1 mouse cellular context compared by ENCODE assay signal in genomic region chr6:83020836-83021593, GRCm38 (mm10).
TF ChIP-seq lines count a peak whose summit lies in the region.

No protein-coding gene starts in this region.

TF ChIP-seq in MEL, 35 proteins besides CTCF, POLR2A, EP300 and RAD21:
- no peak for TF ChIP-seq RCOR1 (IDR thresholded peaks at IDR 0.05; ENCODE audit: low read depth, low read length)
- TF ChIP-seq BHLHE40 (IDR thresholded peaks at IDR 0.05; ENCODE audit: borderline replicate concordance, low read depth, low read length): no peak
- TF ChIP-seq GABPA (IDR thresholded peaks at IDR 0.05; ENCODE audit: low read depth, low read length): no peak
- no peak for TF ChIP-seq UBTF (IDR thresholded peaks at IDR 0.05; ENCODE audit: borderline replicate concordance, insufficient read depth, low read depth, low read length)
- no peak for TF ChIP-seq TBP (IDR thresholded peaks at IDR 0.05; ENCODE audit: low read depth, low read length)
- no peak for TF ChIP-seq POLR2AphosphoS5 (IDR thresholded peaks at IDR 0.05; ENCODE audit: borderline replicate concordance, low read depth, low read length)
- TF ChIP-seq ETS1 (IDR thresholded peaks at IDR 0.05; ENCODE audit: low read depth, low read length): no peak
- no peak for TF ChIP-seq SIN3A (IDR thresholded peaks at IDR 0.05; ENCODE audit: low read length)
- TF ChIP-seq CHD2 (IDR thresholded peaks at IDR 0.05; ENCODE audit: low read length): no peak
- TF ChIP-seq GATA1 (IDR thresholded peaks at IDR 0.05; ENCODE audit: low read depth, low read length): no peak
- no peak for TF ChIP-seq HCFC1 (IDR thresholded peaks at IDR 0.05; ENCODE audit: low read depth, low read length)
- TF ChIP-seq ZC3H11A (IDR thresholded peaks at IDR 0.05; ENCODE audit: low read depth, low read length): no peak
- no peak for TF ChIP-seq MYC (IDR thresholded peaks at IDR 0.05; ENCODE audit: low read depth, low read length)
- no peak for TF ChIP-seq TAL1 (IDR thresholded peaks at IDR 0.05; ENCODE audit: low read length)
- TF ChIP-seq TCF12 (IDR thresholded peaks at IDR 0.05; ENCODE audit: low read depth, low read length): no peak
TF ChIP-seq in MEL: peak in this region for 0.
